Mouse (Mus musculus): ENCODE measurements around the gene Smg9.

DNA sequence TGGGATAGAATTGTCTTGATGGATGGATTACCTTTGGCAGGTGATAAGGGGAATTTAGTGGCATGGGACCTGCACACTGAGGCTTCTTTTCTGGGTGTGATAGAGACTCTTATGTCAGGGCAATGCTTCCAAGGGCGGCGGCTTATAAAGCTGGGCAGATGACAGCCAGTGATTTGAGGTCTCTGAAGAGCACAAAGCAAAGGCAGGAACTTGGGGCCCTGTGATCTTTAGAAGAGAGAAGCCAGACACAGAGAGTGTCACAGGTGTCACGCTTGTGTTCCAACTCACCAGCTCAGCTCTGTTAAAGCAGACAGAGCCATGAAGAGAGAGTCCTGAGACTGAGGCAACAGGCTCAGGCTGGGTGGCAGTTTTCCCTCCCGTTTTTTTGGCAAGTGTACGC lies 68.5 kb downstream of the Smg9 start:
- TF ChIP-seq POLR2A (IDR thresholded peaks at IDR 0.05; ENCODE audit: borderline replicate concordance, extremely low read depth, insufficient read depth, insufficient read length, poor library complexity, severe bottlenecking), result no peak
- TF ChIP-seq CTCF (IDR thresholded peaks at IDR 0.05; ENCODE audit: borderline replicate concordance, extremely low read depth, insufficient read depth, insufficient read length), result no peak
